Mouse (Mus musculus) bone marrow, adult 2 months (tissue): ENCODE measurements around the gene Slc10a4. TPM values are rescaled to one million over a fixed set of nuclear protein-coding genes. Genes with fewer than 3 reads are reported as not detected.

Source experiments
- H3K27ac ChIP-seq: fragments of 200-500 bp; 2 replicates; pipeline ENCODE4 v1.5.1; 2012; ENCODE audit warnings: low read depth, mild to moderate bottlenecking, control low read depth, inconsistent platforms, low read length; ENCODE audit not compliant: control insufficient read depth, poor library complexity, insufficient read depth
- H3K4me1 ChIP-seq: fragments of 200-500 bp; 2 replicates; pipeline ENCODE4 v1.6.1; 2011; ENCODE audit warnings: low read length; ENCODE audit not compliant: control insufficient read depth, insufficient read depth
- H3K4me3 ChIP-seq: fragments of 200-500 bp; replicated peaks from 2 replicates; pipeline ENCODE3; 2011; ENCODE audit warnings: mild to moderate bottlenecking, low read depth, low read length, control low read depth; ENCODE audit not compliant: control insufficient read depth
- CTCF ChIP-seq: fragments of 200-500 bp; IDR thresholded peaks from 2 replicates; pipeline ENCODE4 v1.5.1; 2011; ENCODE audit warnings: low read length, control low read depth; ENCODE audit not compliant: control insufficient read depth, insufficient read depth
- POLR2A ChIP-seq: fragments of 200-500 bp; IDR thresholded peaks from 2 replicates; pipeline ENCODE4 v1.6.1; 2011; ENCODE audit warnings: low read depth, mild to moderate bottlenecking, control low read depth, low read length, borderline replicate concordance; ENCODE audit not compliant: control insufficient read depth
- WGBS: fragments of 180-500 bp; shearing (Covaris S2); methylation state at CpG from one replicate; pipeline ENCODE4 v1.1.7; 2018; 5-methylcytosine and 5-hydroxymethylcytosine counted together
- polyA plus RNA-seq: library from polyadenylated mRNA; stranded (reverse); fragments of >200 nt; gene quantifications from 2 replicates; pipeline ENCODE4 v1.2.4, GENCODE M21; 2011; ENCODE audit warnings: low replicate concordance; ENCODE audit not compliant: missing spikeins, insufficient read depth, insufficient read length

Slc10a4 gene
- polyA plus RNA-seq, 1 experiment: not detected

GRCm38 (mm10) chr5:73014745-73015144 lies 8.1 kb downstream of the Slc10a4 start:
- Histone ChIP-seq H3K4me3 (no peak overlapping the region), H3K4me1 (no peaks in the 10 kb centered on the region), H3K27ac (no peak overlapping the region)
- WGBS: 53% methylated on average over 9 of the region's 9 CpGs
- TF ChIP-seq CTCF (no peak), POLR2A (no peak)

- WGBS: 94% methylated on average over 13 of the region's 13 CpGs
These were observed 17.1 kb downstream of the Slc10a4 start for GRCm38 (mm10) chr5:73023801-73024200.

GRCm38 (mm10) chr5:73028646-73029045 lies 22.0 kb downstream of the Slc10a4 start:
- no peak overlapping the region for H3K4me3 ChIP-seq
- 86% methylated on average over 13 of the region's 13 CpGs for WGBS
- no peak for TF ChIP-seq CTCF
- no peak for TF ChIP-seq POLR2A
- H3K4me1 ChIP-seq: no peaks in the 10 kb centered on the region
- no peak overlapping the region for H3K27ac ChIP-seq

More at GRCm38 (mm10) chr5:73023801-73024200, 17.1 kb downstream of the Slc10a4 start:
- no peak for TF ChIP-seq POLR2A
- TF ChIP-seq CTCF: no peak
- H3K4me1 ChIP-seq: no peaks in the 10 kb centered on the region
- H3K4me3 ChIP-seq: no peak overlapping the region
- H3K27ac ChIP-seq: no peak overlapping the region

GRCm38 (mm10) chr5:73032481-73032880 lies 25.8 kb downstream of the Slc10a4 start:
- WGBS: 95% methylated on average over 11 of the region's 11 CpGs
- H3K4me3 ChIP-seq: no peak overlapping the region
- no peaks in the 10 kb centered on the region for H3K4me1 ChIP-seq
- TF ChIP-seq POLR2A (no peak), CTCF (no peak)
- no peak overlapping the region for H3K27ac ChIP-seq

GRCm38 (mm10) chr5:73044055-73044454 lies 37.4 kb downstream of the Slc10a4 start:
- Histone ChIP-seq H3K27ac (no peak overlapping the region), H3K4me1 (no peaks in the 10 kb centered on the region), H3K4me3 (no peak overlapping the region)
- TF ChIP-seq CTCF (no peak), POLR2A (no peak)
- 95% methylated on average over 2 of the region's 2 CpGs for WGBS

- TF ChIP-seq POLR2A (no peak), CTCF (no peak)
- Histone ChIP-seq H3K4me1 (no peaks in the 10 kb centered on the region), H3K27ac (no peak overlapping the region), H3K4me3 (no peak overlapping the region)
- WGBS: 92% methylated on average over 7 of the region's 7 CpGs
These were observed 41.1 kb downstream of the Slc10a4 start for GRCm38 (mm10) chr5:73047651-73048245.

- Histone ChIP-seq H3K27ac (no peak overlapping the region), H3K4me3 (no peak overlapping the region), H3K4me1 (no peaks in the 10 kb centered on the region)
- 92% methylated on average over 8 of the region's 8 CpGs for WGBS
- TF ChIP-seq POLR2A (no peak), CTCF (no peak)
These were observed 47.2 kb downstream of the Slc10a4 start for GRCm38 (mm10) chr5:73053933-73054332.

- TF ChIP-seq CTCF (peak; percentile 60), POLR2A (no peak)
- Histone ChIP-seq H3K27ac (no peak overlapping the region), H3K4me1 (no peaks in the 10 kb centered on the region), H3K4me3 (no peak overlapping the region)
- 89% methylated on average over 6 of the region's 6 CpGs for WGBS
These were observed 49.8 kb downstream of the Slc10a4 start for GRCm38 (mm10) chr5:73056457-73056856.

- no peak overlapping the region for H3K27ac ChIP-seq
These were observed 50.3 kb downstream of the Slc10a4 start for GRCm38 (mm10) chr5:73056937-73057336.

More at GRCm38 (mm10) chr5:73056937-73057336, 50.3 kb downstream of the Slc10a4 start:
- 94% methylated on average over 5 of the region's 5 CpGs for WGBS
- Histone ChIP-seq H3K4me1 (no peaks in the 10 kb centered on the region), H3K4me3 (no peak overlapping the region)
- TF ChIP-seq POLR2A: no peak
- no peak for TF ChIP-seq CTCF
